Mouse (Mus musculus) hindbrain, embryonic 12.5 days (tissue): ENCODE measurements around the gene Sik3. TPM values are rescaled to one million over a fixed set of nuclear protein-coding genes. Genes with fewer than 3 reads are reported as not detected.
"Not testable (repeated sequence)": the region's sequence is repeated elsewhere in the genome, so short reads cannot be mapped to it uniquely, and the experiment has no call there.

Experiments
- ATAC-seq: fragments of 200-750 bp; cut with Nextera tagmentation; 2 replicates; pipeline ENCODE4 v1.8.0; 2017; ENCODE audit warnings: moderate TSS enrichment; ENCODE audit not compliant: low FRiP score
- H3K27ac ChIP-seq: fragments of 300-500 bp; sonication (generic); 2 replicates; pipeline ENCODE4 v1.5.1; 2016; ENCODE audit warnings: mild to moderate bottlenecking
- H3K27me3 ChIP-seq: fragments of 300-500 bp; sonication (generic); 2 replicates; pipeline ENCODE4 v1.6.1; 2016; ENCODE audit warnings: mild to moderate bottlenecking
- H3K36me3 ChIP-seq: fragments of 300-500 bp; sonication (generic); 2 replicates; pipeline ENCODE4 v1.6.1; 2016; ENCODE audit warnings: mild to moderate bottlenecking
- H3K4me1 ChIP-seq: fragments of 300-500 bp; sonication (generic); 2 replicates; pipeline ENCODE4 v1.6.1; 2016
- H3K4me2 ChIP-seq: fragments of 300-500 bp; sonication (generic); replicated peaks from 2 replicates; pipeline ENCODE4 v1.6.1; 2016; ENCODE audit warnings: mild to moderate bottlenecking
- H3K4me3 ChIP-seq: fragments of 300-500 bp; sonication (generic); 2 replicates; pipeline ENCODE4 v1.5.1; 2016; ENCODE audit warnings: mild to moderate bottlenecking
- H3K9ac ChIP-seq: fragments of 300-500 bp; sonication (generic); 2 replicates; pipeline ENCODE4 v1.6.1; 2016; ENCODE audit warnings: mild to moderate bottlenecking, moderate library complexity
- H3K9me3 ChIP-seq: fragments of 300-500 bp; sonication (generic); replicated peaks from 2 replicates; pipeline ENCODE4 v1.6.1; 2016; ENCODE audit warnings: mild to moderate bottlenecking
- WGBS: fragments of 180-500 bp; shearing (Covaris S2); methylation state at CpG from one replicate; pipeline ENCODE4 v1.1.7; 2016; 5-methylcytosine and 5-hydroxymethylcytosine counted together
- polyA plus RNA-seq: library from polyadenylated mRNA; unstranded; fragments of >200 nt; fragmentation: Nextera tagmentation; extraction: Ambion mirVana; gene quantifications from 2 replicates; pipeline ENCODE4 v1.2.1, GENCODE M21; 2016

The Sik3 gene
- polyA plus RNA-seq, 1 experiment from 2014 or later = 13.9 TPM

DNA sequence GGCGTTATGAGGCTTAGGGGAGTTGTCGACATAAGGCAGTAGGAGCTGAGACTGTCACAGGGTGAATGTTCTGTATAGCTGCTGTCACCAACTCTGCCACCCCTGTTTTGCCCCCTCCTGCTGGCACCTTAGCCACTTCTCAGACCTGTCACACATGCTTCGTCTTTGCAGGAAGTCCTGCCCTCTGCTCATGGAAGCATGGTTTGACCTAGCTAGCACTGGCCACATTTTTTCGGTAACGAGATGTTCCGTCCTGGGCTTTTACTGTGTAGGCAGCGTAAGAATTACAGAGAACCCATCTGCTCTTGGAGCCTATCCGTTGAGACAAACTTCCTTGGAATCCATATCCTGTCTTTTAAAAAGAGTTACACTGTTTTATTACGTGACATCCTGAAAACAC lies 110.1 kb downstream of the Sik3 start:
- H3K9ac ChIP-seq = no peak overlapping the region
- no peak for ATAC-seq
- no peak overlapping the region for H3K27ac ChIP-seq
- no peaks in the 10 kb centered on the region; the same call in 1 of the 2 replicates for H3K9me3 ChIP-seq
- no peaks in the 10 kb centered on the region for H3K27me3 ChIP-seq
- H3K4me3 ChIP-seq = no peak overlapping the region
- H3K4me1 ChIP-seq = peaks cover 25% of the 10 kb centered on the region
- H3K4me2 ChIP-seq = no peak overlapping the region
- peaks cover 5% of the 10 kb centered on the region; the same call in 1 of the 2 replicates for H3K36me3 ChIP-seq
- 87% methylated on average over 9 of the region's 9 CpGs for WGBS

GRCm38 (mm10) chr9:46126295-46126694 lies 113.7 kb downstream of the Sik3 start:
- Histone ChIP-seq H3K36me3 (peaks cover 5% of the 10 kb centered on the region; the same call in 1 of the 2 replicates), H3K9ac (no peak overlapping the region), H3K27me3 (no peaks in the 10 kb centered on the region), H3K9me3 (no peaks in the 10 kb centered on the region), H3K27ac (no peak overlapping the region), H3K4me1 (peaks cover 14% of the 10 kb centered on the region), H3K4me3 (no peak overlapping the region), H3K4me2 (no peak overlapping the region)
- ATAC-seq = no peak
- 77% methylated on average over 2 of the region's 2 CpGs for WGBS

- no peaks in the 10 kb centered on the region for H3K27me3 ChIP-seq
- WGBS = 39% methylated on average over 5 of the region's 5 CpGs
- peaks cover 5% of the 10 kb centered on the region; the same call in 1 of the 2 replicates for H3K36me3 ChIP-seq
- no peak for ATAC-seq
- H3K9me3 ChIP-seq = no peaks in the 10 kb centered on the region
- H3K4me3 ChIP-seq = no peak overlapping the region
- H3K4me1 ChIP-seq = peaks cover 14% of the 10 kb centered on the region
- 0 out of 2 replicates have a peak overlapping the region, but pooled peaks have one; percentile 1 for H3K27ac ChIP-seq
- no peak overlapping the region for H3K4me2 ChIP-seq
- H3K9ac ChIP-seq = no peak overlapping the region
Measured at GRCm38 (mm10) chr9:46127326-46127725, 114.7 kb downstream of the Sik3 start.

GRCm38 (mm10) chr9:46129241-46129640 lies 116.6 kb downstream of the Sik3 start:
- Histone ChIP-seq H3K9ac (no peak overlapping the region), H3K4me2 (no peak overlapping the region), H3K27me3 (no peaks in the 10 kb centered on the region), H3K4me1 (peaks cover 14% of the 10 kb centered on the region), H3K9me3 (no peaks in the 10 kb centered on the region), H3K36me3 (peaks cover under 1% of the 10 kb centered on the region; the same call in 1 of the 2 replicates), H3K27ac (no peak overlapping the region), H3K4me3 (no peak overlapping the region)
- WGBS = 71% methylated on average over 2 of the region's 2 CpGs
- ATAC-seq = no peak

DNA sequence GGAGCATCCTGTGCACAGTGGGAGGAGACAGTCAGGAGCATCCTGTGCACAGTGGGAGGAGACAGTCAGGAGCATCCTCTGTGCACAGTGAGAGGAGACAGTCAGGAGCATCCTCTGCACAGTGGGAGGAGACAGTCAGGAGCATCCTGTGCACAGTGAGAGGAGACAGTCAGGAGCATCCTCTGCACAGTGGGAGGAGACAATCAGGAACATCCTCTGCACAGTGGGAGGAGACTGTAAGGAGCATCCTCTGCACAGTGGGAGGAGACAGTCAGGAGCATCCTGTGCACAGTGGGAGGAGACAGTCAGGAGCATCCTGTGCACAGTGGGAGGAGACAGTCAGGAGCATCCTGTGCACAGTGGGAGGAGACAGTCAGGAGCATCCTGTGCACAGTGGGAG lies 120.2 kb downstream of the Sik3 start:
- ATAC-seq, H3K27me3 ChIP-seq: not testable (repeated sequence)

GRCm38 (mm10) chr9:46138831-46139230 lies 126.2 kb downstream of the Sik3 start:
- no peak overlapping the region for H3K4me3 ChIP-seq
- no peak overlapping the region for H3K4me2 ChIP-seq
- H3K27ac ChIP-seq = 0 out of 2 replicates have a peak overlapping the region, but pooled peaks have one; percentile 30
- H3K9ac ChIP-seq = no peak overlapping the region
- no peaks in the 10 kb centered on the region for H3K9me3 ChIP-seq
- no peaks in the 10 kb centered on the region for H3K27me3 ChIP-seq
- 64% methylated on average over 6 of the region's 6 CpGs for WGBS
- peaks cover 5% of the 10 kb centered on the region for H3K4me1 ChIP-seq
- H3K36me3 ChIP-seq = no peaks in the 10 kb centered on the region
- no peak for ATAC-seq

More for the DNA sequence above, 120.2 kb downstream of the Sik3 start:
- H3K9me3 ChIP-seq, H3K27ac ChIP-seq, H3K4me3 ChIP-seq, H3K4me2 ChIP-seq, H3K9ac ChIP-seq, H3K36me3 ChIP-seq, H3K4me1 ChIP-seq: not testable (repeated sequence)

GRCm38 (mm10) chr9:46140811-46141210 lies 128.2 kb downstream of the Sik3 start:
- no peak overlapping the region for H3K4me3 ChIP-seq
- H3K4me1 ChIP-seq = peaks cover 5% of the 10 kb centered on the region
- ATAC-seq = no peak
- 85% methylated on average over 1 of the region's 1 CpGs for WGBS
- H3K36me3 ChIP-seq = no peaks in the 10 kb centered on the region
- no peak overlapping the region for H3K27ac ChIP-seq
- H3K27me3 ChIP-seq = no peaks in the 10 kb centered on the region
- H3K4me2 ChIP-seq = no peak overlapping the region
- H3K9ac ChIP-seq = no peak overlapping the region
- no peaks in the 10 kb centered on the region for H3K9me3 ChIP-seq

GRCm38 (mm10) chr9:46142031-46142430 lies 129.4 kb downstream of the Sik3 start:
- WGBS = 76% methylated on average over 1 of the region's 1 CpGs
- Histone ChIP-seq H3K27ac (no peak overlapping the region), H3K36me3 (no peaks in the 10 kb centered on the region), H3K4me3 (no peak overlapping the region), H3K4me2 (no peak overlapping the region), H3K4me1 (peaks cover 11% of the 10 kb centered on the region), H3K9me3 (no peaks in the 10 kb centered on the region), H3K27me3 (no peaks in the 10 kb centered on the region), H3K9ac (no peak overlapping the region)
- no peak for ATAC-seq

DNA sequence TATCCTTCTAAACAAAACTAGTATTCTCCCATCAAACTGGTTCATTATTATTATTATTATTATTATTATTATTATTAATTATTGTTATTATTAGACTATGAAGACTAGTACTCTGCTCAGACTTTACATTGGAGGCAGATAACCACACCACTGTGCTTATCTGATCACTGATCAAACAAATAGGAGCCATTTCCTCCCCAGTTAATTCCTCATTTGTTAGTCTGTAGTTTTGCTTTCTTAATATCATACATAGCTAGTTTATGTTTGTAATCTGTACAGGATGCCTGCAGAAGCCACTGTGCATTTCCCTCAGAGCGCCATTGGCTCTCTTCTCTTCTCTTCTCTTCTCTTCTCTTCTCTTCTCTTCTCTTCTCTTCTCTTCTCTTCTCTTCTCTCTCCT lies 129.9 kb downstream of the Sik3 start:
- 84% methylated on average over 1 of the region's 1 CpGs for WGBS
- no peak for ATAC-seq
- H3K9me3 ChIP-seq = no peaks in the 10 kb centered on the region
- H3K4me2 ChIP-seq = no peak overlapping the region
- H3K27ac ChIP-seq = no peak overlapping the region
- no peaks in the 10 kb centered on the region for H3K36me3 ChIP-seq
- H3K4me1 ChIP-seq = peaks cover 11% of the 10 kb centered on the region
- H3K4me3 ChIP-seq = no peak overlapping the region
- no peaks in the 10 kb centered on the region for H3K27me3 ChIP-seq
- H3K9ac ChIP-seq = no peak overlapping the region

DNA sequence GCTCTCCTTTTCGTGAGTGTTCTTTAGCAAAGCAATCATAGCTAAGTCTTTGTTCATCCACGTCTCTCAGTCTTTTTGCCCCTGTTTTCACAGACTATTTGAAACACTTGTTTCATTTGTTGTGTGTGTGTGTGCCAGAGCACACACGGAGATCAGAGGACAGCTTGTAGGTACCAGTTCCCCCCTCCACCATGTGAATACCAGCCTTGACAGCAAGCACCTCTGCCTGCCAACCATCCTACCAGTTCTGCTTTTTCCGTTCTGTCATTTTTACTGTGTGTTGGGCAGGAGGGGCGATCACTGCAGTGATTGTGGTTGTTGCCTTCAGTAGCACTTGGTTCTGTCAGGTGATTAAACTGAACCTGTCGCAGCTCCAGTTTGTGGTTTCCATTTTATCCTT lies 132.4 kb downstream of the Sik3 start:
- Histone ChIP-seq H3K4me3 (no peak overlapping the region), H3K9me3 (no peaks in the 10 kb centered on the region), H3K4me1 (peaks cover 6% of the 10 kb centered on the region; the same call in 1 of the 2 replicates), H3K4me2 (no peak overlapping the region), H3K36me3 (no peaks in the 10 kb centered on the region), H3K27me3 (no peaks in the 10 kb centered on the region), H3K27ac (no peak overlapping the region), H3K9ac (no peak overlapping the region)
- no peak for ATAC-seq
- WGBS = 85% methylated on average over 6 of the region's 6 CpGs

- no peaks in the 10 kb centered on the region for H3K9me3 ChIP-seq
- no peak overlapping the region for H3K4me2 ChIP-seq
- H3K27me3 ChIP-seq = no peaks in the 10 kb centered on the region
- no peak overlapping the region for H3K27ac ChIP-seq
- H3K9ac ChIP-seq = no peak overlapping the region
- H3K4me3 ChIP-seq = no peak overlapping the region
- H3K36me3 ChIP-seq = no peaks in the 10 kb centered on the region
- peaks cover 14% of the 10 kb centered on the region; the same call in 1 of the 2 replicates for H3K4me1 ChIP-seq
- no peak for ATAC-seq
- WGBS = 57% methylated on average over 3 of the region's 3 CpGs
Measured at GRCm38 (mm10) chr9:46146437-46146836, 133.8 kb downstream of the Sik3 start.

DNA sequence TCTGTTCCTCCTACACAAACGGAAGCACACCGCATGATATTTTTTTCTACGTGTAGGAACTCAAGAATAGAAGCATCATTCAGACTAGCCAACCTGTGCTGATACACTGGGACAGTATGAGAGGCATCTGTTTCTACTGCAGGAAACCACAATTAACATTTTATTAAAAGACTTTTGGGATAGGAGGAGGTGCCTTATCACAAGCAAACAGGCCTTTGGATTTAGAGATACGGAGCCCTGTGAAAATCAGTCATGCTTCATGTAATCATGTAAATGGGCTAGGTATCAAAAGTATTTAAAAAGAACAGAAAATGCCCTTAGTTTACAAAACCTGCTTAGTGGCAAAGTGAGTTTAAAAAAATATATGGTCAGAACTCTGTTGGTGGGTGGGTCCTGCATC lies 136.1 kb downstream of the Sik3 start:
- 90% methylated on average over 4 of the region's 4 CpGs for WGBS
- Histone ChIP-seq H3K9me3 (no peaks in the 10 kb centered on the region), H3K4me3 (no peak overlapping the region), H3K4me2 (no peak overlapping the region), H3K27me3 (no peaks in the 10 kb centered on the region), H3K9ac (no peak overlapping the region), H3K4me1 (peaks cover 14% of the 10 kb centered on the region; the same call in 1 of the 2 replicates), H3K36me3 (no peaks in the 10 kb centered on the region), H3K27ac (no peak overlapping the region)
- ATAC-seq = no peak

GRCm38 (mm10) chr9:46149392-46149791 lies 136.8 kb downstream of the Sik3 start:
- Histone ChIP-seq H3K9ac (no peak overlapping the region), H3K9me3 (no peaks in the 10 kb centered on the region), H3K4me1 (peaks cover 14% of the 10 kb centered on the region; the same call in 1 of the 2 replicates), H3K27ac (no peak overlapping the region), H3K27me3 (no peaks in the 10 kb centered on the region), H3K4me3 (no peak overlapping the region), H3K4me2 (no peak overlapping the region), H3K36me3 (no peaks in the 10 kb centered on the region)
- 87% methylated on average over 5 of the region's 5 CpGs for WGBS
- no peak for ATAC-seq
